Mouse (Mus musculus) layer of hippocampus, adult 2 months (tissue): ENCODE data around the gene Pdlim5. TPM values are rescaled to one million over a fixed set of nuclear protein-coding genes. Genes with fewer than 3 reads are reported as not detected.

Experiments used
- DNase-seq, 2 experiments: peaks; one replicate each; pipeline ENCODE4 v3.0.0; 2022; ENCODE audit warnings: low spot score in 2 of 2
- H3K27ac ChIP-seq: fragments of 200-600 bp; 2 replicates; pipeline ENCODE4 v1.8.1; 2022
- H3K4me3 ChIP-seq: fragments of 200-600 bp; 2 replicates; pipeline ENCODE4 v1.8.1; 2022; ENCODE audit warnings: mild to moderate bottlenecking
- CTCF ChIP-seq: fragments of 200-600 bp; conservative IDR thresholded peaks from 2 replicates; pipeline ENCODE4 v1.8.1; 2022; ENCODE audit warnings: antibody characterized with exemption, mild to moderate bottlenecking, moderate library complexity
- total RNA-seq, 2 experiments: library from RNA; stranded (reverse); gene quantifications; 2 replicates each; pipeline ENCODE4 v1.2.3; 2021

The Pdlim5 gene
- total RNA-seq, 2 experiments from 2014 or later: 22.9 to 31.3 TPM

DNA sequence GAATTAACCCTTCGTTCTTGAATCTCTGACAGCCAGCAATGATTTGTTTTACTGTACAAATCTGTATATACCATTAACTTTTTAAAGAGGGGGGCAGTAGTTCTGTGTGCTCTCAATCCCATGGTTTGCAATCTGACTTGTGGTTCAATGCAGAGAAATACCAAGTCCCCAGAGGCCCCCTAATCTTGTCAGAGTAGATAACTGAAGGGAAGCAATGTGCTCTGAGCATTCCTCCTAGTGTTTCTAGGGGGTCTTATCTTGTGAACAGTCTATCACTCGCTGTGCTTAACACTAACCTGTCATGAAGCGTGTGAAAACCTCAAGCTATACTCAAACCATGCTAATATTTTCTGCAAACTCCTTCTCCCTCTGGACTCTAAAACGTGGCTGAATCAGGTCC is 34.6 kb upstream of the Pdlim5 start:
- no peak for TF ChIP-seq CTCF
- Histone ChIP-seq H3K4me3 (no peak overlapping the region), H3K27ac (no peak overlapping the region)
- DNase-seq: no peak

DNA sequence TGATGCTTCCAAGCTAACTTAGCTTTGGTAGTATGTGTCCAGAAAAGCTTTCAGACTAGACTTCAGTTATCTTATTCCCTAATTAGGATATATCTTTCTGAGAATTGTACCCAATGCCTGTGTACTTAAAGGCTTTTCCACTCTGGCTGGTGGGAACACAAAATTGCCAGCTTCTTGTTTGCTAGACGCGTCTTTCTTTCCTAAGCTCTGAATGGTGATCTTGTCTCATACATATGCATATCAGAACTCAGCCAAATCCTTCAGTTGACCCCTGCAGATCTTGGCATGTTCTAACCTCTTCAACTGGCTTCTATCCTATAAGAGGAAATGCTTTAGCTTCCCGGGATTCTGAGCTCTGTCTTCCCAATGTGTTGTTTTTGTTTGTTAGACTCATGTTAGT is 31.3 kb upstream of the Pdlim5 start:
- H3K4me3 ChIP-seq: no peak overlapping the region
- H3K27ac ChIP-seq: no peak overlapping the region
- no peak for TF ChIP-seq CTCF
- no peak for DNase-seq

DNA sequence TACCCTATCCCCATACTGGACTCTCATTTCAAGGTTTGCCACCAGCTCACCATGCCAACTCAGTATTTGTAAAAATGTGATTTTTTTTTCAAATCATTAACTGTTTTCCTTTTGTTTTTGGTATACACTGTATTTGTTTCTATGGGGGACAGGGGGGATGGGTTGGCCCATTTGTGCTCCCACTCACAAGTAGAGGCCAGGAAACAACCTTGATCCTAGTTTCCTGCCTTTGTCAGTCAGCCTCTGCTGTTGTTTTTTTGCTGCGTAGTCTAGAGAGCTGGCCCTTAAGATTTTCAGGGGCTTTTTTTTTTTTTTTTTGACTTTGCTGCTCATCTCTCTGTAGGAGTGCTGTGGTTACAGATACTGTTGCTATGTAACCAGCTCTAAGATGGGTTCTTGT is 28.6 kb upstream of the Pdlim5 start:
- Histone ChIP-seq H3K4me3 (no peak overlapping the region), H3K27ac (no peak overlapping the region)
- no peak for TF ChIP-seq CTCF
- no peak for DNase-seq

- no peak overlapping the region for H3K27ac ChIP-seq
- no peak for DNase-seq
- no peak for TF ChIP-seq CTCF
- H3K4me3 ChIP-seq: no peak overlapping the region
Measured at GRCm38 (mm10) chr3:142423501-142423917, 28.0 kb upstream of the Pdlim5 start.

DNA sequence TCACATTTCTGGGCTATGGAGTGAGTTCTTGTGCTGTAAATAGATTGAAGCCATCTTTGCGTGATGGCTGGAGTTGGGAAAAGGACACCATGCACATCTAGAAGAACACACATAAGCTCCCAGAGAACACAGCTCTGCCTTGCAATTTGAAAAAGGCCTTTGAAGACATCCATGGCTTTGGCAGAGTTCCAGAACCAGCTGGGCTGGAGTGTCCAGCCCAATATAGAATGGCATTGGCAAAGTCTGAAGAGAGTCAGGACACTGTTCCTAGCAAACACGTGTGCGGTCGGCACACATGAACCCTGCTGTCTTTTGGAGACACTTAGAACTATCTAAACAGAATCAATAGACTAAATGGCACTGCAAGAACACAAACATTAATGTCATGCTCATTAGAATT is 26.7 kb upstream of the Pdlim5 start:
- H3K4me3 ChIP-seq: no peak overlapping the region
- no peak for TF ChIP-seq CTCF
- DNase-seq: no peak
- no peak overlapping the region for H3K27ac ChIP-seq

DNA sequence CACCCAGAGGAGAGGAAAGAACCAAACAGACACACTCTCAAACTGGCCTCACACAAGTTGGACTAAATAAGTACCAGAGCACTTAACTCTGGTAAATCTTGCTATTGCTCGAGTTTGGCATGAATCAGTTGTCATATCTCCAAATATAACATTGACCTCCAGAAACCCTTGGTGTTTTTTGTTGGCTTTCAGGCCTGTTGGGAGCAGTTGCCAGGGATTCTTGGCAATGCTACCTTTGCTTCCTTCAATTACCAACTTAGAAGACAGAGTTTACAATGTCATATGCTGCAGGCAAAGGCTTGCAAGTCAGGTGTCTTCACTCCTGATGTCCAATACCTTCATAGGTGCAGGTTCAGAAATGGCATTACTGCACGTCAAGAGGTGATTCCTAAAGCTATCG is 26.0 kb upstream of the Pdlim5 start:
- TF ChIP-seq CTCF: no peak
- H3K27ac ChIP-seq: no peak overlapping the region
- H3K4me3 ChIP-seq: no peak overlapping the region
- no peak for DNase-seq

DNA sequence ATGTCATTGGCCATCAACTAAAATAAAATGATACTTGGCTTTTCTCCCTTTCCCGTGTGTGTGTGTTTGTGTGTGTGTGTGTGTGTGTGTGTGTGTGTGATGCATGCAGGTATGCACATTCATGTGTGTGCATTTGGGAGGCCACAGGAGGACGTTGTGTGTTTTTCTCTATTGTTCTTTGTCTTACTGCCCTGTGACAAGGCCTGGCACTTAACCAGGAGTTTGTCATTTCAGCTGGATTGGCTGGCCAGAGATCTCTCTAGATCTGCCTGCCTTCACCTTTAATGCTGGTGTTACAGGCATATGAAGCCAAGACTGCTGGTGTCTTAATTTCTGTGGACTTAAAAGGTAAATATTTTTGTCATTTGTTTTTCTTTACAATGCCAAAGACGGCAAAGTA is 22.5 kb upstream of the Pdlim5 start:
- DNase-seq: no peak
- no peak overlapping the region for H3K4me3 ChIP-seq
- no peak overlapping the region for H3K27ac ChIP-seq
- no peak for TF ChIP-seq CTCF

- H3K4me3 ChIP-seq: no peak overlapping the region
- DNase-seq: no peak
- TF ChIP-seq CTCF: no peak
- H3K27ac ChIP-seq: no peak overlapping the region
Measured at GRCm38 (mm10) chr3:142413345-142413885, 17.9 kb upstream of the Pdlim5 start.

GRCm38 (mm10) chr3:142410930-142411329 is 15.4 kb upstream of the Pdlim5 start:
- DNase-seq: no peak
- Histone ChIP-seq H3K4me3 (no peak overlapping the region), H3K27ac (no peak overlapping the region)
- TF ChIP-seq CTCF: no peak

DNA sequence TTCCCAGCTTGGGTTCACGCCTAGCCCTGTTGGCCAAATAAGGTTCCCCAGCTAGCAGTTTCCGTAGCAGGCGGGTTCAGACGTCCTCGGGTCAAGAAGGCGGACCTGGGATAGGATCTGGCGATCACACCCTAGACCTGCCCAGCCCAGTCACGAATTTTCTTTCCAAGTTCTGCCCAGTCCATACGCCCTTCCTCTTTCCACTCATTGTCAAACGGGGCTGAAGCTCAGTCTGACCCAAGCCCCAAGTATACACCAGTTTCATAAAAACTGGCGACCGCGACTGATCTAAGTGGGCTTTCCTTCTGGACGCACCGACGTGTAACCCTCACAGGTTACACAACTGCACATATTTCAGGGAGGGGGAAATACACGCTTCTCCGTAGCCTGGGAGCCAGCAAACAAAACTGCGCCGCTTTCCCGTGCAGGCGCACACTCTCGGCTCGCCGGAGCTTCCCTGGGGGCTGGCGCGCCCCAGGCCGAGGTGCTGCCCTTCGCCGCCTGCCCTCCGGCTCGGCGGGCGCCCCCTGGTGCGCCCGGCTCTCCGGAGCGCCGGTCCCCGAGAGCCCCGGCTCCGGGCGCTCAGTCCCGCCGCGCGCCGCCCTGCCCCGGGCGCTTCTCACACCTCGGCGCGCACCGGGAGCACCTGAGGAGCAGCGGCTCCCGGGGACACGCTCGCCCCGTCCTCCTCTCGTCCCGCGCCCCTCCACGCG is 544 bp downstream of the Pdlim5 start:
- no peak for DNase-seq
- peak overlapping the region; percentile 85 for H3K4me3 ChIP-seq
- TF ChIP-seq CTCF: no peak; the same call in 1 of the 2 replicates
- H3K27ac ChIP-seq: peak overlapping the region; percentile 88

- peak; percentile 30; the same call in 1 of the 2 replicates for TF ChIP-seq CTCF
- peak overlapping the region; percentile 85 for H3K4me3 ChIP-seq
- DNase-seq: no peak
- peak overlapping the region; percentile 88 for H3K27ac ChIP-seq
Measured at GRCm38 (mm10) chr3:142394000-142394411, 1.5 kb downstream of the Pdlim5 start.

- DNase-seq: no peak
- Histone ChIP-seq H3K4me3 (no peak overlapping the region), H3K27ac (no peak overlapping the region)
- no peak for TF ChIP-seq CTCF
Measured at GRCm38 (mm10) chr3:142391531-142391930, 4.0 kb downstream of the Pdlim5 start.

- no peak for DNase-seq
- H3K27ac ChIP-seq: no peak overlapping the region
- no peak for TF ChIP-seq CTCF
- H3K4me3 ChIP-seq: no peak overlapping the region
Measured at GRCm38 (mm10) chr3:142390288-142390687, 5.2 kb downstream of the Pdlim5 start.

DNA sequence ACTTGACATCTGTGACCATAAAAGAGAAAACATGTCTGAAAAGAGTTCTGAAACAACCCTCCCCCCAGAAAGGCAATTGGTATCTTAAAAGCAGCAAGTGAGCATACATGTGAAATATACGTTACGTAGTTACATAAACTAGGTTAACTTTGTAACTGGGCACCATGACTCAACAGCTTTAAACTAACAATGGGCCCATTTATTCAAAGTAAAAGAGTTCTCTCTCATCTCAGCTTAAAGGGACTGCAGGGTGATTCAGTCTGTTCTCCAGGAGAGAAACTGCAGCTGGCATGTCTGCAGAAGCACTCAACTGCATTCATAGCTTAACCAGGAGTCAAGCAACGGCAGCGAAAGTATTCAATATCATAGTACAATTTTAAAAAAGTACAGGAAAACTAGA is 7.3 kb downstream of the Pdlim5 start:
- TF ChIP-seq CTCF: no peak
- DNase-seq: no peak
- no peak overlapping the region for H3K4me3 ChIP-seq
- 0 out of 2 replicates have a peak overlapping the region, but pooled peaks have one; percentile 18 for H3K27ac ChIP-seq
